Mouse (Mus musculus): ENCODE data around the gene Tbc1d14.

Tbc1d14 gene

DNA sequence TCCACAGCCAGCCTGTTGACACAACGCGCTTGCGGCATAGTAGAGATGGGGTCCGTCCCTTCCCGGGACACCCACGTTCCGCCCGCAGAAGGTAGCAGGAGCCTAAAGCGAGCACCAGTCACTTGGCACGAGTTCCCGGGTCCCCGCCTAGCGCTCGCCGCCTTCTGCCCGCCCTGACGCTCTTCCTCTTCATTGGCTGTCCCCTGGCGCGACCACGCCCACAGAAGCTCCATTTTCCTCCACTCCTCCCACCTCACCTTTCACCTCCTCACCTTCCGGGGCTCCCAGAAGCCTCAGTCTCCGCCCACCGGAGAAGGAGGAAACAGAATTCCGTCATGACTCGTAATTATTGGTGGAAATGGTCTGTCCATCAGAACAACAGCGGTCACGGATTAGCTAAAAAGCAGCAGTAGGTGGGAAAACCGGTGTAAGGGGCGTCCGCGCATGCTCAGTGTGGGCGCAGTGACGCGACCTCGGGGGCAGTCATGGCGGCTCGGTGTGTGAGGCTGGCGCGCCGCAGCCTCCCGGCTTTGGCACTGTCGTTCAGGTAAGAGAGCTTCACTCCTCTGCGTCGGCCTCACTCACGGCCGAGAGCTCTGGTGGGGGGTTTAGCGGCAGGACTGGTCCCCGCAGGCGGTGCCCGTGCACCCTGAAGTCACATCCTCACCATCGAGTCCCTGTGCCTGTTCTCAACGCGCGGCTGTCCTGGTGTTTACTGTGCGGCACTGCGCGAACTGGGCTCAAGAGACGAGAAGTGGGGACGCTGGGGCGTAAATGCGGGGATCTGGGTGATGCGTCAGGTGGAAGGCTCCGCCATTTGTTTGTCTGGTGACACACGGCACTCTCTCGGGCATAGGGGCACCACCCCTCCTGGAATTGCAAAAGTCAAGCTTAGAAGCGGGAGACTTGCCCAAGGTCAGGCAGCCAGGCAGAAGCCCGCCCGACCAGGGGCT lies 128.1 kb downstream of the Tbc1d14 start, which contains the start of gene Grpel1:
Grpel1 (plus strand) TSS at position 290 of the 953 bp plus-strand sequence.
- peak; percentile 90 to 99 for DNase-seq (ENCODE audit: low spot score in 2 of 2)

DNA sequence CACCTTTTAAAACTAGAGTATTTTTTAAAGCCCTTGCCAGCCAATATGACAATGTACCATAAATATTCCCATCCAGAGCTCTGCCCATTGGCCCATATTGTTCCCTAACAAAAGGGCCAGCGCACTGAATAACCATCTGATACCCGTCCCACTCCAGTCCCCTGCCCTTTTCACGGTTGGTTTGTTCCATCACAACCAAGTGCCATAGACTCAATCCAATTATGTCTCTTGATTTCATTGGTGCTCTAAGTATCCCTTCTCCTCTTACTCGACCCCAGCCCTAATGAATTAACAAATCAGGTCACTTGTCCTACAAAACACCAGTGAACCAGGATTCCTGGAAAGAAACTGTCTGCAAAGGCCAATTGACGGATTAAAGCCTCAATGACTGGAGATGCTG lies 129.7 kb downstream of the Tbc1d14 start:
- no peak for DNase-seq (ENCODE audit: low spot score in 2 of 2)

DNA sequence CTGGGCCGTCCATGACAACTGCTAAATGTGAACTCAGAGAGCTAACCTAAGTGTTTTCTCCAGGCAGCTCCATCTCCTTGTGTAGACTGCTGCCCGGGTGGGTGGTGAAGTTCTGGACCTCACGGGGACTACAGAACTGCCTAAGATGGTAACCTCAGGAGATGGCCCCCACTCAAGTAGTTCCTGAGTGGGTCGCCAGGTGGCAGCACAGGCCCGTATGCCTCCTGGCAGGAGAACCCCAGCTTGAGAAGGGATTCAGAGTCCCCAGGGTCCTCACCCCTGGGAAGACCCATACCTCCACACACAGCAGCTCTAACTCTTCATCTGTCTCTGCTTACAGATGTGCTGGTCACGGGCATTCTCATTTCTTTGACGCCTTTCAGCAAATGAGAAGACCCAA lies 130.3 kb downstream of the Tbc1d14 start:
- DNase-seq (ENCODE audit: low spot score in 2 of 2): peak; percentile 87 to 90

DNA sequence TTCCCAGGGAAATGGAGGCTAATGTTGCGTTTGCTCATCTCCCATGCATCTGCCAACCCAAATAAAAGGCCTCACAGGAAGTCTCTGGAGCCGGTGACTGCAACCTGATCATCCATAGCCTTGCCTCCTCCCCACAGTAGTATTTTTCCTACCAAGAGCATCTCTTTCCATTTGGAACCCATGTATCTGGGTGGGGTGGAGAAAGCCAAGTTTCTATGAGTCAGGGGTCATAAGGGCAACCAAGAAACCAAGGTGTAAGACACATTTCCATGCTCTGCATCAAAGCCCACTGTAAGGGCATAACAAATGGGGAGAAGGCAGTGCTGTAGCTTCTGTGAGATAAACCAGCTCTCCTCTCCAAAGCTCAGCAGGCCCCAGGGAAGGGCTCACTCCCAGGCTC lies 131.8 kb downstream of the Tbc1d14 start:
- DNase-seq (ENCODE audit: low spot score in 2 of 2): no peak

DNA sequence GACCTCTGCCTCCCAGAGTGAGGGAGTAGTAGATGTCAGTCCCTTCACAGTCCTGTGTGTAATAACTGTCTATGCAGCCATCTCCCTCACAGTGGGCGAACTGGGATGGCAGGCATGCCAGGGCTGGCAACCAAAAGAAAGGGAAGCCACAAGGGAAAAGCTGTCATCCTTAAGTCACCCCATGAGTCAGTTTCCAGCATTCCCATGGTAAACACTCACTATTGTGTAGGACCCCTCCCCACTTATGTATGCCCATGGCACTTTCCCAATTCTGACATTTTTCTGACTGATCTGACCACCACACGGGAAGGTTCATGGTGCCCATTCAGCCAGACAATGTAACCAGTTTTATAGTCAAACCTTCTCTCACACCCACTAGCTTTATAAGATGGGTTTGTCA lies 132.4 kb downstream of the Tbc1d14 start:
- no peak for DNase-seq (ENCODE audit: low spot score in 2 of 2)

DNA sequence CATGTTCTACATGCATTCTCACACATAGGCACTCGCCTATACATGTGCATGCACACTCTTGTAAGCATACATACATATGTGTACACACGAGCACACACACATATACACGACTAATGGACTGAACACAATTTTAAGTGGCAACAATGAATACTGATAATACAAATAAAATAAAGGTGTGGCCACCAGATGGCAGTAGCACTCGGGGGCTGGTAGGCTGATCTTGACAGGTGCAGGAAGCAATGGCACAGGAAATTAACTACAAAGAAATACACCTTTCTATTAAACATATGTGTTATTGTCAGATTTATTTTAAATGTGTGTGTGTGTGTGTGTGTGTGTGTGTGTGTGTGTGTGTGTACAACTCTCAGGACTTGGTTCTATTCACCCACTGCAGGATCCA lies 134.2 kb downstream of the Tbc1d14 start:
- DNase-seq (ENCODE audit: low spot score in 2 of 2): peak; percentile 38 to 75

DNA sequence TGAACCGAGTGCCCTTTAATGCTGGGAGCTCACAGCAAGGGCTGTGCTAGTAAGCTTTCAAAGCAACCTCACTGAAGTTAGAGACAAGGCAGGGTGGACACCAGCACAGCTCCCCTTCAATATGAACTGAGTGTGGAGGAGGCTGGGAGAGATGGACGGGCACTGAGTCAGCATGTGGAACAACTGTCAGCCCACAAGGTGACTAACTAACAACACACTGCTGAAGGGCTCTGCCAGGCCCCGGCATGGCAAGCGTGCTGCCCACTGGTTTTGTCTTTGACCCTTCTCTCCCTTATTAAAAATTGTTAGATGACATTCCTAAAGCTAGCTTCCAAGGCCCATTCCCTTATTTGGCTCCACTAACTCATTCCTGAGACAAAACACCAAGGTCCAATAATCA lies 135.4 kb downstream of the Tbc1d14 start:
- DNase-seq (ENCODE audit: low spot score in 2 of 2): no peak

DNA sequence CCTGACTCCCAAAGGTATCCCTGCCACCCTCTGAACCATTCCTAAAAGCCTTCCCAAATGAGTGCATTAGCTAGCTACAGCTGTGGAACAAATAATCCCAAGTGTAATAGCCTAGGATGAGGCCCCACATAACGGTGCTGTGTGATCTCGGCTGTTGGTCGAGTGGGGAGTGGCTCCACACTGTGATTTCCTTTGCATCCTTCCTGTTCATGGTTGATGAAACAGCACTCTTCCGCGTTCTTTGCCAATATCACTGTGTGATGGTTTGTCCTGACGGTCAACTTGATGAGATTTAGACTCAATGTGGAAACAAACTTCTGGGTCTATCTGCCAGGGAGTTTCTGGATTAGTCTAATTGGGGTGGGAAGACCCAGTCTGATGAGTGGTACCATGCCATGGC lies 140.3 kb downstream of the Tbc1d14 start:
- no peak for DNase-seq (ENCODE audit: low spot score in 2 of 2)

DNA sequence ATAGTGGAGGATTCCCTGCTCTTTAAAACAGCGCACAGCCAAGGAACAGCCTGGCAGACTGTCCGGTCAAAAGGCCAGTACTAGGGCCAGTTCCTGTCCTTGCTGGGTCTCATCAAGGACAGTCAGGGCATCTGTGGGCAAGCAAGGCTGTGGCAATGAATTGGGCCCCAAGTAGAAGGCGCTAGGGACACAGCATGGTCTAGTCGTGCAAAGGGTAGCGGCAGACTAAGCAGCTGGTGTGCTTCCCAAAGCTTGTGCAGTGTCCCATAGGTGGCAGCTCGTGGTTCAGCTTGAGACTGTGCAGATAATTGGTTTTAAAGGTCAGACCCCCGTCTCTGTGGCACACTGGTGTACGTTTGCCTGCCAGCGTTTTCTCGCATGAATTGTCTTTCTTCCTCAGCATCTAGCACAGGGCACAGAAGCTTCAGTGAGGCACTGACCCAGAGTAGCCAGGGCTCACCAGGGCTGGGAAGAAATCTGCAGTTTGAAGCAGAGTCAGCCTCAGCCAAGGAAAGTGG lies 141.1 kb downstream of the Tbc1d14 start:
- no peak for DNase-seq (ENCODE audit: low spot score in 2 of 2)

DNA sequence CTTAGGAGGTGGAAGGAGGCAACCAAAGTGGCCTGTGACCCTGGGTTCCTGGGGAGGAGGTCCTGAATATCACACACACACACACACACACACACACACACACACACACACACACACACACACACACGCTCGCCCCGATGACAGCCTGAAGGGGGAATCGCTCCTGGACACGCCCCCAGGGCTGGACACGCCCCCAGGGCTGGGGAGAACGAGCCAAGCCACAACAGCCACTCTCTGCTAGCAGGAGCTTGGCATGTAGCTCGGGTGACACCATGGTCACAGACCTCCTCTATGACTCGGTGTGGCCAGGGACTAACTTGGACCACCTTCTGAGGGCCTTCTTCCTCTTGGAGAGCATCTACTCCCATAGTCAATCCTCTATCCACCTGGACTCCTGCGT lies 142.0 kb downstream of the Tbc1d14 start:
- DNase-seq (ENCODE audit: low spot score in 2 of 2): peak in 1 of 2 experiments; percentile 48

DNA sequence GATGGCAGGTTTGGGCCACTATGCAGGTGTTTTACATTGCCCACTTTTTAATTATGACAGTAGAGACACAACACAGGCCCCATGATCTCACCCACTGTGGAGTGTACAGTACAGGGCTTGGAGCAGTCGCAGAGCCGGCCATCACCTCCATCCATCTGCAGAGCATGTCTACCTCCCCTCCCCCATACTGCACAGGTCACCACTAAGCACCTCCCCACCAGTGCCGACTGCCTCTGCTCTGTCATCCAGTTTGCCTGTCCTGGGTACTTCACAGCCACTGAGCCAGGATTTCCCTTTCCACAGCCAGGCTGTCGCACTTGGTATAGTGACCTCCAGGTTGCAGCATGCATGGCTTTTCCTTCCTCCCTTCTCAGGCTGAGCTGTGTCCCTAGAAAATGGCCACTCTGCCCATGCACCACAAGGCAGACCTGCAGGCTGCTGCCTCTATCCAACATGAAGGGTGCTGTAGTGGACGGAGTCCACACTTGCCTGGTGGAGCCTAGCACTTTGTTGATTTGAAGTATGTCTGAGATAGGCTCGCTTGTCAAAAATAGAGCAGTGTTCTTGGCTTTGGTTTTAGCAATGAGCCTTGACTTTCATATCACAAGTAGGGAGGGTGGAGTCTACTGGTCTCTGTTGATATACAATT lies 143.2 kb downstream of the Tbc1d14 start:
- DNase-seq (ENCODE audit: low spot score in 2 of 2): no peak

DNA sequence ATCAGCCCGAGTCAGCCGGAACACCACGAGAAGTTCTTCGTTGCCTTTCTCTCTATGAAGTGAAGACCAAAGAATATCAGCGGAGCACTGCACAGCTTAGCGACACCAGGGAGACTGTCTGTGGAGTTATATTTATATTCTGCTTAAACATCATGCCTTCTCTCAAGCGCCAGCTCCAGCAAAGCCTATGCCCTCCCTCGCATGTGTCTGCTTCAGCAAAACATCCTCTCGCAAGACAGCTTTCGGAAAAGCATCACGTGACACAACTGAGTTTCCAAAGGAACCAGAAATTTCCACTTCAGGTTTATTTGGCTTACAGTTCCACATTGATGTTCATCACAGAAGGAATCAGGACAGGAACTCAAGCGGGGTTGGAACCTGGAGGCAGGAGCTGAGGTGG lies 145.2 kb downstream of the Tbc1d14 start:
- DNase-seq (ENCODE audit: low spot score in 2 of 2): no peak

DNA sequence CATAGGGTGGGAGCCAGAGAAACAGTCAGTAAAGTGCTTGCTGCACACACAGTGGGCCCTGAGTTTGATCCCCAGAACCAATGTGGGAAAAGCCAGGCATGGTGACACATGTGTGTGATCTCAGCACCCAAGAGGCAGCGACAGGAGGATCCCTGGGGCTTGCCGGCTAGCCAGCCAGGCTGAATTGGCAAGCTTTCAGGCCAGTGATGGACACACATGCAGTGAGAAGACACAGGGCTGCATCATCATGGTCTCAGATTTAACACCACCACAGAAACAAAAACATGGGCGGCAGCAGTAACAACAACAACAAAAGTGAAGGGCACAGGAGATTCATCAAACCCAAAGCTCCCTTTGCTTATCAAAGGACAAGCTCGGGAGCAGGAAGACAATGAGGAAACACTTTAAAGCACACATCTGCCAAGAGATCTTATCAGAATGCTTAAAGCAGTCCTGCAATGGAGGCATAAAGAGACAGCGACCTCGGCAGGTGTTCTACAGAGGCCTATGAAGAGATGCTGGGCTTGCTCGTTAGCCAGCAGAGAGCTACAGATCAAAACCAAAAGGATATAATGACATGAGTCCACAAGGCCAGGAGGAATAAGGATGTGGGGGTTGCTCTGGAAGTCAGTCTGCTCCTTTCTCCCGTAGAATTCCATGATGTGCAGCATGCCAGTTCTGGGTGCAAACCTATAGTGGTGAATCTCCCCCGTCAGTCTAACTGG lies 146.7 kb downstream of the Tbc1d14 start:
- no peak for DNase-seq (ENCODE audit: low spot score in 2 of 2)

DNA sequence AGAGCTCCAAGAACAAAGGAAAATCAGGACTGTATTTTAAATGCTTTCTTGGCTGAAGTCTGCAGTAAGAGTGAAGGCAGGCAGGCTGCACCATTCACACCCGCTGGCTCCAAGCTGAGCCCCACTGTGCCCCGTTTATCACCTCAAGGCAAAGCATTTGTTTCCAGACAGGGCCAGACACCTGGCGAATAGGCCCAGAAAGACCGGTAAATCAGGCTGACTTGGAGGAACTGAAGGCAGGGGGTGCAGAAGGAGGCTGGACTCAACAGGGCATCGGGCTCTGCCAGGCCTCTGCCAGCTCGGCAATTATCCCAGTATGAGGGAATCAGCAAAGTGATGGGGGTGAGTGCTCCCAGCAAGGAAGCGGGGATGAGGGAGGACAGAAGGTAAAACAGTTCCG lies 148.0 kb downstream of the Tbc1d14 start:
- no peak for DNase-seq (ENCODE audit: low spot score in 2 of 2)

DNA sequence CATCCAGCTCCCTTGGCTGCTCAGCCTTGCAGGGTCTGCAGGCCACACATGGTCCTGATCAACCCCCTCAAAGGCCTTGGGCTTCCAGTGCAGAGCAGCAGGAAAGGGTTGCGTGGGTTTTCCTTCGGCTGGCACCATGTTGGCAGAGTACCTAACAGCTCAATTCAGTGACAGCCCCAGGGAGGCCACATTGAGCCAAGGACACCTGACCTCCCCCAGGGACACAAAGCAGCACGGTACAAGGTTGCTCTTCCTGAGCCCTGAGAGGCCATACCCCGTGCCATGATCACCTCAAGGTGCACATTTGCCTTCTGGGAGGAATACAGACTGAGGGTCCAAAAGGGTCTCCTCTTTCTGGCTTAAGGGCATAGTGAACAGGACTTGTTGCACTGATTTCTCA lies 148.5 kb downstream of the Tbc1d14 start:
- DNase-seq (ENCODE audit: low spot score in 2 of 2): no peak

DNA sequence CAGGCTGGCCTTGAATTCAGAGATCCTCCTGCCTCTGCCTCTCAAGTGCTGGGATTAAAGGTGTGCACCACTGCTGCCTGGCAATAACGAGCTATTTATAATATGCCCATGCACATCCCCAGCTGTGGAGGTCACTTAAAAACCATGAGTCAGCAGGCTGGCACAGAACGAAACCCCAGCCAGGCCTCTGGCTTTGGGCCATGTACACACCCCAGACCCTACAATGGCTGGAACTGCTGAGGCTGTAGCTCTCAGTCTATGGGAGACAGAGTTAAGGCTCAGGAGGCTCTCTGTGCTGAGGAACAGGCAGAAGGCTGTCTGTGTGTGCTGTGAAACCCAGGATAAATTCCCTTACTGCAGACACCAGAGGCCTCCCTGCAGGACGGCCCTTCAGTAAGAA lies 152.3 kb downstream of the Tbc1d14 start:
- no peak for DNase-seq (ENCODE audit: low spot score in 2 of 2)

All from spleen, postnatal 10 days (tissue).